ENCODE assay signal across 7 mouse cellular contexts in the genomic region with DNA sequence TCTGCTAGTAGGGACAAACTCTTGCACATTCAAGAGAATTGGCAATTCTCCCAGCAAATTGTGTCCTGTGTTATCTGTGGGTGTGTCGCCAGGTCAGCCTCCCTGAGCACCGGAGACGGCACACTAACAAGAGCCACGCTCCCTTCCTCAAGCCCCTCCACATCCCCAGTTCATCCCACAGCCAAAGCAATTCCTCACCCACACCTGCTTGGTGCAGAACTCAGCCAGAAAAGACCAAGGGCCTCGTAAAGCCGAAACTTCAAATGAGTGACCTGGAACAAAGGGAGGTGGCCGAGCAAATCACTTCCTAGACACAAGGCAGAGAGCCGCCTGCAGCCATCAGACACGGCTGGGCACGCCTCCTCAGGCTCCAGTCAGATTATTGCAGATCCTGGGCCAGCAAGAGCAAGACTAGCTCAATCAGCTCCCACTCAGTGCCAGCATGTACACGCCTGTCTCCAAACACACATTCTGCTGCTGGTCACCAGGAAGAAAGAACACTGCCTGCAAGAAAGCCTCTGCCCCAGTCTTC. TPM values are rescaled to one million over a fixed set of nuclear protein-coding genes. Genes with fewer than 3 reads are reported as not detected.
A peak's percentile ranks its signal among the peaks of the same experiment; 100 is the strongest.
DNase-seq lines count a peak whose midpoint lies in the region; ATAC-seq and TF ChIP-seq lines count a peak whose summit lies in the region.

No protein-coding gene starts in this region.

- TF ChIP-seq CTCF in gastrocnemius, adult 2 months (IDR thresholded peaks at IDR 0.05) = no peak
- TF ChIP-seq CTCF in hindbrain, postnatal 0 days (IDR thresholded peaks at IDR 0.05; ENCODE audit: low read depth) = no peak

- H3K4me2 ChIP-seq in hindbrain, postnatal 0 days (ENCODE audit: low read depth, low read length) = peak overlapping the region; percentile 37
- peak overlapping the region; percentile 32 for H3K4me2 ChIP-seq in limb, embryonic 15.5 days
- peak overlapping the region; percentile 36 for H3K4me2 ChIP-seq in midbrain, embryonic 16.5 days (ENCODE audit: low read length)

- intact Hi-C loops in gastrocnemius, adult 2 months (cut with DNase I) = no loop called here

- no peaks in the 10 kb centered on the region for H3K27me3 ChIP-seq in hindbrain, postnatal 0 days (ENCODE audit: insufficient read depth, low read length)
- H3K27me3 ChIP-seq in limb, embryonic 15.5 days = no peaks in the 10 kb centered on the region
- H3K27me3 ChIP-seq in midbrain, embryonic 16.5 days (ENCODE audit: control insufficient read depth, insufficient read depth, low read depth, low read length) = no peaks in the 10 kb centered on the region

- H3K9ac ChIP-seq in hindbrain, postnatal 0 days (replicated peaks; ENCODE audit: low read length) = 0 out of 2 replicates have a peak overlapping the region, but pooled peaks have one; percentile 9
- no peak overlapping the region for H3K9ac ChIP-seq in limb, embryonic 15.5 days
- no peak overlapping the region; the same call in 1 of the 2 replicates for H3K9ac ChIP-seq in midbrain, embryonic 16.5 days (ENCODE audit: low read depth, low read length)

- 0 out of 2 replicates have a peak overlapping the region, but pooled peaks have one; percentile 10 for H3K4me3 ChIP-seq in brown adipose tissue, adult 24 weeks (ENCODE audit: insufficient read depth, low read depth, low read length)
- peak overlapping the region; percentile 60 for H3K4me3 ChIP-seq in gastrocnemius, adult 2 months
- no peak overlapping the region for H3K4me3 ChIP-seq in hindbrain, postnatal 0 days (ENCODE audit: low read length)
- 0 out of 2 replicates have a peak overlapping the region, but pooled peaks have one; percentile 10 for H3K4me3 ChIP-seq in limb, embryonic 15.5 days
- no peak overlapping the region for H3K4me3 ChIP-seq in midbrain, embryonic 16.5 days (ENCODE audit: low read depth, low read length)

- H3K27ac ChIP-seq in brown adipose tissue, adult 24 weeks (replicated peaks; ENCODE audit: low read depth, low read length) = no peak overlapping the region
- H3K27ac ChIP-seq in gastrocnemius, adult 2 months = peak overlapping the region; percentile 86
- peak overlapping the region; percentile 78 for H3K27ac ChIP-seq in hindbrain, postnatal 0 days
- H3K27ac ChIP-seq in limb, embryonic 15.5 days = peak overlapping the region; percentile 78
- H3K27ac ChIP-seq in midbrain, embryonic 16.5 days (ENCODE audit: low read length) = peak overlapping the region; percentile 70

- WGBS in hindbrain, postnatal 0 days = 13% methylated on average over 11 of the region's 11 CpGs
- WGBS in limb, embryonic 15.5 days = 11% methylated on average over 11 of the region's 11 CpGs
- 10% methylated on average over 11 of the region's 11 CpGs for WGBS in midbrain, embryonic 16.5 days

- DNase-seq in Muller cell, postnatal 12 days (ENCODE audit: inconsistent ontology term) = peak; percentile 72
- DNase-seq in gastrocnemius, adult 2 months = peak; percentile 75
- DNase-seq in hindbrain, postnatal 0 days (ENCODE audit: low spot score) = peak; percentile 72
- DNase-seq in urinary bladder, postnatal 4 days (ENCODE audit: low spot score in 2 of 2) = peak; percentile 47 to 66

- H3K9me3 ChIP-seq in hindbrain, postnatal 0 days (ENCODE audit: low read length) = no peaks in the 10 kb centered on the region
- H3K9me3 ChIP-seq in limb, embryonic 15.5 days = no peaks in the 10 kb centered on the region
- H3K9me3 ChIP-seq in midbrain, embryonic 16.5 days (replicated peaks; ENCODE audit: control insufficient read depth, low read length, poor library complexity, severe bottlenecking) = no peaks in the 10 kb centered on the region

- ATAC-seq in hindbrain, postnatal 0 days = peak; percentile 72
- no peak for ATAC-seq in limb, embryonic 15.5 days (ENCODE audit: insufficient number of reproducible peaks, low FRiP score, low TSS enrichment, low read depth)
- peak; percentile 50; the same call in 1 of the 2 replicates for ATAC-seq in midbrain, embryonic 16.5 days

- H3K36me3 ChIP-seq in hindbrain, postnatal 0 days (ENCODE audit: insufficient read depth, low read length) = no peaks in the 10 kb centered on the region
- H3K36me3 ChIP-seq in limb, embryonic 15.5 days = peaks cover 7% of the 10 kb centered on the region; the same call in 1 of the 2 replicates
- no peaks in the 10 kb centered on the region for H3K36me3 ChIP-seq in midbrain, embryonic 16.5 days (ENCODE audit: control insufficient read depth, insufficient read depth, low read length)

- peaks cover 46% of the 10 kb centered on the region for H3K4me1 ChIP-seq in brown adipose tissue, adult 24 weeks (ENCODE audit: control insufficient read depth, insufficient read depth, insufficient read length, low read length)
- H3K4me1 ChIP-seq in hindbrain, postnatal 0 days (ENCODE audit: insufficient read depth, low read length) = peaks cover 19% of the 10 kb centered on the region
- H3K4me1 ChIP-seq in limb, embryonic 15.5 days = peaks cover 44% of the 10 kb centered on the region
- H3K4me1 ChIP-seq in midbrain, embryonic 16.5 days (ENCODE audit: control insufficient read depth, insufficient read depth, low read length) = peaks cover 20% of the 10 kb centered on the region

RNA-seq across cellular contexts. Expression of gene D17Wsu92e, which starts 23.0 kb away (rescaled TPM):
- polyA plus RNA-seq in brown adipose tissue, adult 24 weeks (2012; ENCODE audit: insufficient read depth, insufficient read length, missing spikeins) = 62.2 and 89.1 TPM in 2 replicates
- 100 to 1,000 TPM; 182 to 201 TPM for total RNA-seq in gastrocnemius, adult 2 months (2021)
- total RNA-seq in hindbrain, postnatal 0 days (2014; rRNA removed) = 73.4 and 89.6 TPM in 2 replicates
- polyA plus RNA-seq in hindbrain, postnatal 0 days (2015; fragmentation: Nextera tagmentation; extraction: Ambion mirVana) = 10.3 and 10.5 TPM in 2 replicates
- polyA plus RNA-seq in limb, embryonic 15.5 days (2015; fragmentation: Nextera tagmentation; extraction: Ambion mirVana) = 16.4 and 17.0 TPM in 2 replicates
- polyA plus RNA-seq in midbrain, embryonic 16.5 days (2015; fragmentation: Nextera tagmentation; extraction: Ambion mirVana) = 8.5 and 9.4 TPM in 2 replicates

RNA-seq across cellular contexts. Expression of gene Snrpc, which starts 40.5 kb away (rescaled TPM):
- 50.9 and 79.9 TPM in 2 replicates for polyA plus RNA-seq in brown adipose tissue, adult 24 weeks (2012; ENCODE audit: insufficient read depth, insufficient read length, missing spikeins)
- total RNA-seq in gastrocnemius, adult 2 months (2021) = 10 to 100 TPM; 68.3 to 71.2 TPM
- total RNA-seq in hindbrain, postnatal 0 days (2014; rRNA removed) = 124 and 146 TPM in 2 replicates
- polyA plus RNA-seq in hindbrain, postnatal 0 days (2015; fragmentation: Nextera tagmentation; extraction: Ambion mirVana) = 235 TPM in 2 replicates
- 270 and 277 TPM in 2 replicates for polyA plus RNA-seq in limb, embryonic 15.5 days (2015; fragmentation: Nextera tagmentation; extraction: Ambion mirVana)
- polyA plus RNA-seq in midbrain, embryonic 16.5 days (2015; fragmentation: Nextera tagmentation; extraction: Ambion mirVana) = 193 and 197 TPM in 2 replicates

RNA-seq across cellular contexts. Expression of gene Uhrf1bp1, which starts 58.8 kb away (rescaled TPM):
- 6.1 and 11.2 TPM in 2 replicates for polyA plus RNA-seq in brown adipose tissue, adult 24 weeks (2012; ENCODE audit: insufficient read depth, insufficient read length, missing spikeins)
- 10 to 100 TPM; 25.9 to 26.0 TPM for total RNA-seq in gastrocnemius, adult 2 months (2021)
- 18.1 and 19.9 TPM in 2 replicates for total RNA-seq in hindbrain, postnatal 0 days (2014; rRNA removed)
- polyA plus RNA-seq in hindbrain, postnatal 0 days (2015; fragmentation: Nextera tagmentation; extraction: Ambion mirVana) = 3.4 and 3.6 TPM in 2 replicates
- polyA plus RNA-seq in limb, embryonic 15.5 days (2015; fragmentation: Nextera tagmentation; extraction: Ambion mirVana) = 4.5 and 5.7 TPM in 2 replicates
- polyA plus RNA-seq in midbrain, embryonic 16.5 days (2015; fragmentation: Nextera tagmentation; extraction: Ambion mirVana) = 6.0 and 6.5 TPM in 2 replicates

Comparison
In these comparisons a context has a peak if more than half of its experiments do, and no peak if none do; other contexts are left out.
1. H3K4me3 ChIP-seq: peak in brown adipose tissue, adult 24 weeks (single experiment), gastrocnemius, adult 2 months (single experiment) and limb, embryonic 15.5 days (single experiment); none in hindbrain, postnatal 0 days (single experiment) and midbrain, embryonic 16.5 days (single experiment).
2. Peak in every context shown above with its lines, with median percentiles within 50 percentile points of each other: DNase-seq and H3K4me2 ChIP-seq.